Mouse (Mus musculus): ENCODE measurements around the gene Pcyt2.

GRCm38 (mm10) chr11:120615606-120616203 lies 2.0 kb downstream of the Pcyt2 start:
- TF ChIP-seq EP300 (IDR thresholded peaks at IDR 0.05; ENCODE audit: low read depth) (no peak), CTCF (IDR thresholded peaks at IDR 0.05; ENCODE audit: low read depth) (no peak)
